Mouse (Mus musculus): ENCODE results near the gene Themis. TPM values are rescaled to one million over a fixed set of nuclear protein-coding genes. Genes with fewer than 3 reads are reported as not detected.

Themis gene
- under 1 TPM in 1 of 2 experiments, not detected in 1; 0.14 TPM for total RNA-seq (2021)

DNA sequence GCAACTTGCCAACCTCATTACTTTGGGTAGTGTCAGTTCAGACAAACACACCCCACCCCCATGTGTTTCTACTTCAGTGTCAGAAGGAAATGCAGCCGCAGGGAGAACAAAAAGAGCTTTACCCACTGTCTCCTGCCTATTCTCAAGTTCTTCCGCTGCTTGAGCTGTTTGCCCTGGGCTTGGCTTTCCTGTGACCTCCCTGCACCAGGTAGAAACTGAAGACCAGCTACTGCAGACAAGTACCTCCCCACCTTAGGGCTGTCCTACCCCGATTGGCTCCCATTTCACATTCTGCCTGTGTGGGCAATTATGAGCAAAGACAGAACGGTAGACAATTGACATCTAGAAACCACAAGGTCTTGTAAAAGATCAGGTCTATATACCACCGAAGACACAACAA lies at the start of gene Themis:
Gene Themis, plus strand, starts transcription at position 100 of the 400 bp plus-strand sequence.
- DNase-seq, result no peak
- intact Hi-C loops (cut with DNase I), result no loop called here

DNA sequence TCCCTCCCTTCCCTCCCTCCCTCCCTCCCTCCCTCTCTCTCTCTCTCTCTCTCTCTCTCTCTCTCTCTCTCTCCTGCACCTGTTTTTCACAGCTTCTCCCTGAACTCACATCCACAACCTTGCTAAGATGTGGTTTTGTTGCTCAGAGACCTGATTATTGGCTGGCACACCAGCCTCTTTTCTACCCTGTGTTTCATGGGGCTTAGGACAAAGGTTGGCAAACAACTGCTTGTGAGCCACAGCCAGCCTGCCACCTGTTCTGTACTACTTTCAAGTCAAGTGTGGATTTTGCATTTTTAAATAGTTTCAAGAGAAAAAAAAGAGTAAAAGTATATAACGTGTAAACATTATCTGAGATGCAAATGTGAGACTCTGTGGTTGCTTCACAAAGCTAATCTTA lies 48.7 kb upstream of the Themis start:
- peak; percentile 11 for DNase-seq
- intact Hi-C loops (cut with DNase I), result no loop called here

- DNase-seq, result no peak
- intact Hi-C loops (cut with DNase I), result no loop called here
Observed at GRCm38 (mm10) chr10:28636096-28636495, 32.1 kb upstream of the Themis start.

DNA sequence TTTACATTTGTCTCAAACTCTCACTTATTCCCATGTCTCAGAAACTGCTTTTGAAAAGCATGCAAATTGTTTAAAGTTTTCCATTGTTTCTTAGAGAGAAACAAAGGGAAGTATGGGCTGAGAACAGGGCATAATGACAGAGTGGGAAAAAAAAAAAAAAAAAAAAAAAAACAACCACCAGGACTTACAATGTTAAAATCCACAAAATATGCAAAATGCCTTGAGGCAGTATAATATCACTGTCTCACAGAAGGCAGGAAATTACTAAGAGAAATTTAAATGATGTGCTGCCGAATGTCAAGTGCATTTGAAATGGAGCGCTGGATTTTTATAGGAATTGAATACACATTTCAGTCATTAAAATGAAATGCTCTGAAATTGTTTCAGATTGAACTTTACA lies 26.3 kb upstream of the Themis start:
- intact Hi-C loops (cut with DNase I), result no loop called here
- no peak for DNase-seq

DNA sequence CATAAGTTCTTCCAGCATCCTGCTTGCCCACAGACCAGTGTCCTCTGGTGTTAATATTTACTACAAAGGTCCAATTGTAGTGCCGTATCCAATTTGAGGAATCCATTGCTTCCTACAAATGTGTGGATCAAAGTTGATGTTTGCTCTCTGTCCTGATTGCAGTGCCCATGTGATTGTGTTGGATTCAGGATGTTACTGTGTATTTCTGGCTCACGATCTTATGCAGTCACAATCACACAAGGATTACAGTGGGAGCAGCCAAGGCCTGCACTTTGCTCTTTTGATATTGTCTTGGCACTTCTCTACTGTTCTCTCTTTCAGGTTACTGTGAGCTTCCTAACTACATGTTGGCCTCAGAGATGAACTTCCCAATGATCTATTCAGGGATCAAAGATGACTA lies 20.3 kb upstream of the Themis start:
- DNase-seq, result no peak
- intact Hi-C loops (cut with DNase I), result no loop called here

DNA sequence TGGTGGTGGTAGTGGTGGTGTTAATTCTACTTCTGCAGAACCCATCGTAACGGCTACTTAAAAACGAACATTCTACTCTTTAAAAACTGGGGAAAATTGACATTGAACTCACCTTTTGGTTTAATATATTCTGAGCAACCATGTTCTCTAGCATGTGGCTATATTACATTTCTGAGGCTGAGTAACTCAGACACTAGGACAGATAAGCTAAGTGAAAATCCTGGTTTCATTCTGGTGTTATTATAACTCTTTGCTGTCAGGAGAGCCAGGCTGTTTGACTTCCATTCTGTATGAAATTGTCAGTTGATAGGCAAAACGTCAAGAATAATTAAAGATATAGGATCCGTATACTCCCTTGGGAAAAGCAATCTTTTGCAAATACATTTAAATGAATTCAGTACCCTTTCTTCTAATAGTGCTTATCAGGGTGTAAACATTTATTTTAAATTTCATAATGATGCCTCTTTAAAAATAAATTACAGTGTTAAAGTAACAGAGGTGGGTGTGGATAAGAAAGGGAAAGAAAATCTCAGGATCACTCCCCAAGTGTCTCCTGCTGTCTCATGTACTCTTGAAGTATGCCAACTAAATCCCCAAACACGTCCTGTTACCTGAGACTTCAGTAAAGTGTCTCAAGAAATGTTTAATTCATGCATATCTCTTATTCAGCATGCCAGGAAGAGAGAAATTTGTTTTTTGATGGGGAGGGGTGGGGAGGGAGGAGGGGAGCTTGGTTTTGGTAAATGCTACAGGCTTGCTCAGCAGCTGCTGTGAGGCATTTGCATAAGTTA lies 18.9 kb upstream of the Themis start:
- intact Hi-C loops (cut with DNase I), result no loop called here
- DNase-seq, result no peak

DNA sequence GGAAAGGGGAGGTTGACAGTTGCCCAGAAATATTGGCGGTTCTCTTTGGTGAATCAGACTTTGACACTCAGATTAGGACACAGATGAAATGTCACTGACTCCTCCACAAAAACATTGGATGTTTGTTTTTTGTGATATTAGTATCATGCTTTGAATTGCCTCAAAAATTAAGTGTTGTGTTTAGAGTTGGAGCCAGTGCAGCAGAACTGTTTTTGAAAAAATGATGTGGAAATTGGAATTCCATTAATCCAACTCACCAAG lies 18.3 kb upstream of the Themis start:
- intact Hi-C loops (cut with DNase I), result no loop called here
- DNase-seq, result no peak

GRCm38 (mm10) chr10:28651910-28652309 lies 16.2 kb upstream of the Themis start:
- DNase-seq, result no peak
- intact Hi-C loops (cut with DNase I), result no loop called here

- intact Hi-C loops (cut with DNase I), result no loop called here
- no peak for DNase-seq
Observed at GRCm38 (mm10) chr10:28654733-28655132, 13.4 kb upstream of the Themis start.

- intact Hi-C loops (cut with DNase I), result no loop called here
- DNase-seq, result no peak
Observed at GRCm38 (mm10) chr10:28665141-28665540, 3.0 kb upstream of the Themis start.

DNA sequence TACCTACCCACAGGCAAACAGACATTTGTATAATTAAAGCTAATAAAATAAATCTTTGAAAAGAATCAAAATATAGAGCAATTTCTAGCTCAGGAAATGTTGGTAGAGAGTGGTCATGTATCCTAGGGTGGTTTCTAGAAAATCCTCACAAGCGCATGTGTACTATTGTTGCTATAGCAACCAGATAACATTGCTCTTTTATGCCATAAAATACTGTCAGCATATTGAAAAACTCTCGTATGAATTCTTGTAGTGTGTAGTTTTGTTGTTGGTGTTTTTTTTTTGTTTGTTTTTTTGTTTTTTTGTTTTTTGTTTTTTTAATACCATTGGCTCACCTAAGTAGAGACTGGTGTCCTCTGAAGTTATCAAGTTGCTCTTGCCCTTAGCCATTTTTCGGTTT lies 5.8 kb downstream of the Themis start:
- DNase-seq, result no peak
- intact Hi-C loops (cut with DNase I), result no loop called here

DNA sequence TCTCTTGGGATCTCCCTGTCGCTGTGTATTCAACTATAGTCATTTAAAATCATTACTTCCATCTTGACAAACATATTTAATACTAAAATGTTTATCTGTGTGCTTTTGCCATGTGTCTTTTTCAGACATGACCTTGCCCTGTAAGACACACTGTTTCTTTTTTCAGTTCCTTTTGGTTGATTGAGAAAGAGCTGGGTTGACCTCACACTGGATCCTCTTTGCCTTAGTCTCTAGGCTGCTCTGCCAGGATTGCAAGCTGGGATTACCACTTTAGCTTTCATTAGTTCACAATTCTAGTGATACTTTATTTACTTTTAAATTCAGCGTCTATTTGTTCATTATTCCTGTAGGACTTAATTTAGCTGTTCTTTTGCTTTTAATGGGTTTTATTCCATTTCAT lies 7.2 kb downstream of the Themis start:
- no peak for DNase-seq
- intact Hi-C loops (cut with DNase I), result no loop called here

- intact Hi-C loops (cut with DNase I), result no loop called here
- DNase-seq, result no peak
Observed at GRCm38 (mm10) chr10:28694981-28695380, 26.8 kb downstream of the Themis start.

DNA sequence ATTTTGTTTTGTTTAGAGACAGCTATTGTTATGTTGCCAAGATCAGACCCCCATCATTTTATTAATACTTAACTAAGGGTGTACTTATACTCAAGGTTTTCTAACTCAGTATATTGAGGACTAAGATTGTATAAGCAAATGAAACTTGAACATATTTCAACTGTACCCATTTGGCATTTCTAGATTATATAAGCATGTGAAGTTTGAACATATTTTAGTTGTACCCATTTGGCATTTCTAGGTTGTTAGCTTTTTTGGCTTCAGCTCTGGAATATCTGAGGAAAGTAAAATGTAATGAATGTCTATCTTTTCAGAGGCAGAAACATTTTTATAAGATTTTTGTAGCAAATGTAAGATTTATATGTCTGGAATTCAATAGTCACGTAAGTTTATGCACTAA lies 27.9 kb downstream of the Themis start:
- intact Hi-C loops (cut with DNase I), result no loop called here
- no peak for DNase-seq

GRCm38 (mm10) chr10:28698175-28698574 lies 30.0 kb downstream of the Themis start:
- intact Hi-C loops (cut with DNase I), result no loop called here
- DNase-seq, result no peak

DNA sequence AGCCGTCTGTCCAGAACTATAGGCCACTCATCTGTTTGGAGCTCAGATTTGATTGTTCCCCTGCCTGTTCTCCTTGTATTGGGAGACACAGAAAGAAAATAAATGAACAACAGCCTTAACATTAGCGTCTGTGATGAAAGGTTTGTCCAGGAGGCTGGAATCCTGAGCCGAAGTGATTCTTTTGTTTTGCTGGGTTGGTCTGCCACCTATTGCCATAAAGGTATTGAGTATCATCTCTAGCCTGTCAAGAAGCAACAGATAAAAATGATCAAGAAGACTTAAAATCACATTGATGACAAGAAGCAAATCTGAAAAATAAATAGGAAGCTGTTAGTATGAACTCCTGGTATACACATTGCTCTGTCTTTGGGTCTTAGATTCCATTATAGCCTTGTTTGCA lies 53.7 kb downstream of the Themis start:
- DNase-seq, result no peak
- intact Hi-C loops (cut with DNase I), result no loop called here

DNA sequence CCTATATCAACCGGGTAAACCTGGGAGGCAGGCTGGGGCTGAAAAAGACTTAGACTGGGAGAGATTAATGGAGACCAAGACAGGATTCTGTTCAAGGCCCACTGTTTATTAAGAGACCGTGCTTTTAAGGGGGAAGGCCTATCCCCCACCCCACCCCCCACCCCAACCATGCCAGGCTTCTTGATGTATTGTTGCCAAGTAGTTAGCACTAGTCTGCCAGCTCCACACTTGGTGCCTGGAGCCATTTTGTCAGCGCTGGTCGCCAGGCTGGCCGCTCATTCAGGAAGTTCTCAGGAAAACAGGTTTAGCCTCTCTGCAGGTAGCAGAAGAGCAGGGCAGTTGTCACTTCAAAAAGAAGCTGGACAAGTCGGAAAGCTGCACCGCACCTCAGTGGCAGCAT lies 55.1 kb downstream of the Themis start:
- intact Hi-C loops (cut with DNase I), result no loop called here

GRCm38 (mm10) chr10:28730122-28730521 lies 62.0 kb downstream of the Themis start:
- DNase-seq, result peak; percentile 9
- intact Hi-C loops (cut with DNase I), result no loop called here

More for the DNA sequence above, 55.1 kb downstream of the Themis start:
- peak; percentile 34 for DNase-seq

GRCm38 (mm10) chr10:28737953-28738352 lies 69.8 kb downstream of the Themis start:
- no peak for DNase-seq
- intact Hi-C loops (cut with DNase I), result no loop called here

DNA sequence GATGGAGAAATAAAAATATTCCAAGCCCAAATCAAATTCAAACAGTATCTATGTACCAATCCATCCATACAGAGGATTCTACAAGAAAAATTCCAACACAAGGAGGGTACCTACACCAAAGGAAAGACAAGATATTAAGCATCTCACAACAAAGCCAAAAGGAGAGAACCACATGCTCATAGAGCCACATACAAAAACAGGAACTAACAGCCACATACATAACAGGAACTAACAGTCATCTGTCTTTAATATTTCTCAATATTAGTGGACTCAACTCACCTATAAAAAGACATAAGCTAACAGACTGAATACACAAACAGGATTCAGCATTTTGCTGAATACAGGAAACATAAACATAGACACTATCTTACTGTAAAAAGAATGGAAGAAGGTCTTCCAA lies 78.3 kb downstream of the Themis start:
- intact Hi-C loops (cut with DNase I), result no loop called here
- DNase-seq, result no peak

DNA sequence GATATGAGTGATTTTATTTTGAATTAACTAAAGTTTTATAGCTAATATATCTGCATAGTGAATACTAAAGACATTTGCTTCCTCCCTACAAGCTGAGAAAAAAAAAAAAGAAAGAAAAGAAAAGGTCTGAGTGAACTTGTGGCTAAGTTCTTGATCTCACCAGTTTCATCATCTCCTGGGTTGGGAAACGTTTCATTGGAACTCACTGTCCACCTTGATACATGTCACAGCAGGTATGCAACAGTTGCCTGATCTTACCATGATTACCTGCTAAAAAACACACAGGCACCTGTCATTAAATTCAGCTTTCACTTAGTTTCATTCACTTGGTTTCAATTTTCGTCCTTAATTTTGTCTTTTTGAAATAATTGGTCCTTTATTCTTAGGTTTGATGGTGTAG lies 85.2 kb downstream of the Themis start:
- DNase-seq, result no peak
- intact Hi-C loops (cut with DNase I), result no loop called here

DNA sequence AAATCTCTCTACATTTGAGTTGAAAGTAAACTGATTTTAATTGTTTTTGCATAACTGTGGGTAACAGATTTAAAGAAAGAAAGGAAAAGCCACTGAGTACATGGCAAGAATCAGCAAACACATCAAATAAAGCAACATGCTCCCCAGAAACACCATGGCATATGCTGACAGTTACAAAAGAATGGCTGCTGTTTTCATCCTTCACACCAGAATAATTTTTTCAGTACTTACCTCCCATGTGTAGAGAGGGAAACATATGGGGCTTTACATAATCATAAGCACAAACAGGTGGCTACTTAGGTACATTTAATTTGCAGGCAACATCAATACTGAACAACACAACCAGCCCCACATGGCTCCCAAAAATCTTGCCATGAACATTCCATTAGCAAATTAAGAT lies 86.8 kb downstream of the Themis start:
- no peak for DNase-seq

DNA sequence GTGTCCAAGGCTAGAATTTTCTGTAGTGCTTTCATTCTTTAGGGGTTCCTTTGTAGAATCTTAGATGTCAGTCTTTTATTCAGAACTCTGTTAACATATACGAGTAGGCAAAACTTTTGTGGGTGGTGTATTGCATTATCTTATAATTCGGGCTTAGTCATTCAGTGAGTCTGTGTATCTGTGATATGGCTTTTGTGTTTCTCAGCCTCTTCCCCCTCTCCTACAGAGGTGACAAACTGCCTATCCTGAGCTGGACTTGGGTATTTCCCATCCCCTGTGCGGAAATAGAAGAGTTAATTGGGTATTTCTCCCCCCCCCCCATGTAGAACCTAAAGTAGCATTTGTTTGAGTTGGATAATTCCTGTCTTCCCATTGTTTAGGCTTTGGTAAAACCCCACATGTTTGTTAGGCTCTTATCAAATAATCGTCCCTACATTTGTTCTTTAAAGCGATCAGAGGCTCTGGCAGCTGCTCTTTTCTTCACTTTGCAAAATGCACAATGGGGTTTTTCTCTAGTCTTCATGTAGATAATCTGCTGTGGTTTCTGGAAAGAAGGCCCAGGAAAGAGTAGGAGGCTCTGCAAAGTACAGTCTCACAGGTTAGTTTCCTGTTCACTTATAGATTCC lies 108.7 kb downstream of the Themis start:
- no peak for DNase-seq
- intact Hi-C loops (cut with DNase I), result no loop called here

More for the DNA sequence above, 86.8 kb downstream of the Themis start:
- intact Hi-C loops (cut with DNase I), result no loop called here
